ENCODE assay signal across 16 mouse cellular contexts in the genomic region with DNA sequence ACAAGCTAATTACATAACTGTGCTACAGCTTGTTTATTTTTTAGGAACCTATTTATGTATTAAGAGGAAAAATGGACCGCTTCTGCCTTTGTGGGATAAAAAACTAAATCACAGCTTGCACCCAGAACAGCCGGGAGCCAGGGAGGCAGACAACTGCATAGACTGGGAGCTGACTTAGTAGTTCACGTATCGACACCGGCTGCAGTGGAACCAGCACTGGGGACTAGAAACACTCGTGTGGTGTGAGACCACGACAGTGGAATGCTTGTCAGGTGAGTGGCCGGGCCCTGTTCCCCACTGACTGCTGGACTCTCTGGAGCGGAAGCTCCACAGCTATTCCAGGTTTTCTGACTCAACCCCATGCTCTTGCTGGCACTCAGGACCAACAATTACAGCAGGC. TPM values are rescaled to one million over a fixed set of nuclear protein-coding genes. Genes with fewer than 3 reads are reported as not detected.
DNase-seq lines count a peak whose midpoint lies in the region; ATAC-seq lines count a peak whose summit lies in the region.
"Had no signal": no experiment of that assay in that cellular context is flagged by ENCODE, and none has a peak within 500 bp of the region (broad histone marks: within the 10 kb centered on the region; RNA-seq: fewer than 3 reads in every experiment).

No protein-coding gene starts in this region.

- ATAC-seq in forebrain, embryonic 12.5 days (ENCODE audit: low FRiP score) = peak; percentile 41; the same call in 1 of the 2 replicates
- peak; percentile 31; the same call in 1 of the 2 replicates for ATAC-seq in midbrain, embryonic 11.5 days (ENCODE audit: low FRiP score)
- no peak for ATAC-seq in midbrain, embryonic 16.5 days
- 0 out of 2 replicates have a peak, but pooled peaks have one; percentile 28 for ATAC-seq in forebrain, embryonic 16.5 days

- no peaks in the 10 kb centered on the region for H3K27me3 ChIP-seq in forebrain, embryonic 12.5 days
- H3K27me3 ChIP-seq in forebrain, embryonic 10.5 days (ENCODE audit: poor library complexity, severe bottlenecking) = no peaks in the 10 kb centered on the region
- no peaks in the 10 kb centered on the region for H3K27me3 ChIP-seq in midbrain, embryonic 11.5 days (ENCODE audit: control insufficient read depth, insufficient read depth, low read length)
- no peaks in the 10 kb centered on the region for H3K27me3 ChIP-seq in midbrain, embryonic 16.5 days (ENCODE audit: control insufficient read depth, insufficient read depth, low read depth, low read length)
- no peaks in the 10 kb centered on the region for H3K27me3 ChIP-seq in forebrain, embryonic 16.5 days (replicated peaks; ENCODE audit: control insufficient read depth, insufficient read depth, low read length)
- H3K27me3 ChIP-seq: CH12.LX; heart, embryonic 12.5 days; kidney, embryonic 15.5 days; limb, embryonic 13.5 days; stomach, embryonic 15.5 days had no signal

- intact Hi-C loops in left cerebral cortex, postnatal 10 days (cut with DNase I) = loop anchor here (2.0 to 5.0 kb wide), 2 partner anchors 1039 to 1175 kb away; no protein-coding TSS in a partner anchor

- DNase-seq in forebrain, embryonic 10.5 days (ENCODE audit: extremely low spot score, low spot score) = no peak
- peak; percentile 84 for DNase-seq in midbrain, embryonic 11.5 days (ENCODE audit: low spot score, missing footprints)
- peak; percentile 48 for DNase-seq in Muller cell, postnatal 12 days (ENCODE audit: inconsistent ontology term)
- no peak for DNase-seq in left cerebral cortex, postnatal 10 days (ENCODE audit: extremely low spot score in 1 of 2, low spot score in 2 of 2)

- no peak overlapping the region for H3K4me3 ChIP-seq in forebrain, embryonic 12.5 days (replicated peaks)
- H3K4me3 ChIP-seq in forebrain, embryonic 10.5 days = no peak overlapping the region
- H3K4me3 ChIP-seq in midbrain, embryonic 11.5 days (ENCODE audit: low read depth, low read length) = no peak overlapping the region
- no peak overlapping the region for H3K4me3 ChIP-seq in midbrain, embryonic 16.5 days (ENCODE audit: low read depth, low read length)
- H3K4me3 ChIP-seq in forebrain, embryonic 16.5 days (replicated peaks; ENCODE audit: low read length) = no peak overlapping the region
- H3K4me3 ChIP-seq: heart, embryonic 12.5 days; kidney, embryonic 15.5 days; limb, embryonic 13.5 days; stomach, embryonic 15.5 days had no signal

- no peak overlapping the region for H3K9ac ChIP-seq in forebrain, embryonic 12.5 days
- H3K9ac ChIP-seq in midbrain, embryonic 11.5 days (ENCODE audit: low read length) = no peak overlapping the region
- H3K9ac ChIP-seq in midbrain, embryonic 16.5 days (ENCODE audit: low read depth, low read length) = no peak overlapping the region
- H3K9ac ChIP-seq in forebrain, embryonic 16.5 days (replicated peaks; ENCODE audit: low read depth, low read length) = no peak overlapping the region
- H3K9ac ChIP-seq: heart, embryonic 12.5 days; kidney, embryonic 15.5 days; limb, embryonic 13.5 days; liver, embryonic 14.5 days; lung, embryonic 14.5 days; stomach, embryonic 15.5 days had no signal

- peaks cover 11% of the 10 kb centered on the region for H3K36me3 ChIP-seq in forebrain, embryonic 12.5 days (replicated peaks)
- peaks cover 41% of the 10 kb centered on the region for H3K36me3 ChIP-seq in forebrain, embryonic 10.5 days (replicated peaks)
- no peaks in the 10 kb centered on the region; the same call in 1 of the 2 replicates for H3K36me3 ChIP-seq in midbrain, embryonic 11.5 days (ENCODE audit: control insufficient read depth, insufficient read depth, low read length)
- 0 out of 2 replicates have a peak, but pooled peaks cover 2% of the 10 kb centered on the region for H3K36me3 ChIP-seq in midbrain, embryonic 16.5 days (ENCODE audit: control insufficient read depth, insufficient read depth, low read length)
- peaks cover 5% of the 10 kb centered on the region; the same call in 1 of the 2 replicates for H3K36me3 ChIP-seq in forebrain, embryonic 16.5 days (ENCODE audit: control insufficient read depth, insufficient read depth)
- H3K36me3 ChIP-seq: stomach, embryonic 15.5 days had no signal

- H3K4me1 ChIP-seq in forebrain, embryonic 12.5 days = no peaks in the 10 kb centered on the region
- no peaks in the 10 kb centered on the region for H3K4me1 ChIP-seq in forebrain, embryonic 10.5 days
- no peaks in the 10 kb centered on the region for H3K4me1 ChIP-seq in midbrain, embryonic 11.5 days (ENCODE audit: control insufficient read depth, insufficient read depth, low read length)
- H3K4me1 ChIP-seq in midbrain, embryonic 16.5 days (ENCODE audit: control insufficient read depth, insufficient read depth, low read length) = peaks cover 2% of the 10 kb centered on the region; the same call in 1 of the 2 replicates
- no peaks in the 10 kb centered on the region for H3K4me1 ChIP-seq in forebrain, embryonic 16.5 days (replicated peaks; ENCODE audit: control insufficient read depth, insufficient read depth, low read length)
- H3K4me1 ChIP-seq: stomach, embryonic 15.5 days had no signal

- no peak overlapping the region for H3K27ac ChIP-seq in forebrain, embryonic 12.5 days
- H3K27ac ChIP-seq in forebrain, embryonic 10.5 days = no peak overlapping the region
- no peak overlapping the region for H3K27ac ChIP-seq in midbrain, embryonic 11.5 days (ENCODE audit: low read depth, low read length)
- H3K27ac ChIP-seq in midbrain, embryonic 16.5 days (ENCODE audit: low read length) = no peak overlapping the region
- no peak overlapping the region for H3K27ac ChIP-seq in forebrain, embryonic 16.5 days (ENCODE audit: low read length)
- H3K27ac ChIP-seq: hindbrain, postnatal 0 days; kidney, embryonic 15.5 days; limb, embryonic 13.5 days; liver, embryonic 14.5 days; stomach, embryonic 15.5 days had no signal

- no peaks in the 10 kb centered on the region for H3K9me3 ChIP-seq in forebrain, embryonic 12.5 days
- H3K9me3 ChIP-seq in forebrain, embryonic 10.5 days = no peaks in the 10 kb centered on the region
- H3K9me3 ChIP-seq in midbrain, embryonic 11.5 days (ENCODE audit: control insufficient read depth, low read length) = no peaks in the 10 kb centered on the region
- H3K9me3 ChIP-seq in midbrain, embryonic 16.5 days (replicated peaks; ENCODE audit: control insufficient read depth, low read length, poor library complexity, severe bottlenecking) = no peaks in the 10 kb centered on the region
- H3K9me3 ChIP-seq in forebrain, embryonic 16.5 days (ENCODE audit: control insufficient read depth, low read length) = no peaks in the 10 kb centered on the region
- H3K9me3 ChIP-seq: G1E; heart, embryonic 12.5 days; kidney, embryonic 15.5 days; limb, embryonic 13.5 days; stomach, embryonic 15.5 days had no signal

- no peak overlapping the region for H3K4me2 ChIP-seq in forebrain, embryonic 12.5 days
- no peak overlapping the region for H3K4me2 ChIP-seq in midbrain, embryonic 11.5 days
- no peak overlapping the region for H3K4me2 ChIP-seq in midbrain, embryonic 16.5 days (ENCODE audit: low read length)
- H3K4me2 ChIP-seq in forebrain, embryonic 16.5 days (ENCODE audit: low read length) = no peak overlapping the region
- H3K4me2 ChIP-seq: heart, embryonic 12.5 days; kidney, embryonic 15.5 days; lung, embryonic 14.5 days; stomach, embryonic 15.5 days had no signal

- 84% methylated on average over 9 of the region's 9 CpGs for WGBS in forebrain, embryonic 12.5 days
- 83% methylated on average over 9 of the region's 9 CpGs for WGBS in forebrain, embryonic 10.5 days
- WGBS in midbrain, embryonic 11.5 days = 83% methylated on average over 9 of the region's 9 CpGs
- 89% methylated on average over 9 of the region's 9 CpGs for WGBS in midbrain, embryonic 16.5 days
- WGBS in forebrain, embryonic 16.5 days = 85% methylated on average over 9 of the region's 9 CpGs

RNA-seq across cellular contexts. Expression of a gene that starts 16.5 kb away (rescaled TPM):
- 20.5 and 23.0 TPM in 2 replicates for polyA plus RNA-seq in forebrain, embryonic 12.5 days (2016; fragmentation: Nextera tagmentation; extraction: Ambion mirVana)
- 10.6 and 13.1 TPM in 2 replicates for polyA plus RNA-seq in forebrain, embryonic 10.5 days (2016; fragmentation: Nextera tagmentation; extraction: Ambion mirVana)
- 11.9 and 12.3 TPM in 2 replicates for polyA plus RNA-seq in midbrain, embryonic 11.5 days (2014; fragmentation: Nextera tagmentation; extraction: Ambion mirVana)
- 14.8 and 20.1 TPM in 2 replicates for polyA plus RNA-seq in midbrain, embryonic 16.5 days (2015; fragmentation: Nextera tagmentation; extraction: Ambion mirVana)
- polyA plus RNA-seq in forebrain, embryonic 16.5 days (2015; fragmentation: Nextera tagmentation; extraction: Ambion mirVana) = 21.4 and 22.0 TPM in 2 replicates
- 10 to 100 TPM; 10.5 to 13.7 TPM for total RNA-seq in left cerebral cortex, postnatal 10 days (2021)

RNA-seq across cellular contexts. Expression of a gene that starts 26.9 kb away (rescaled TPM):
- polyA plus RNA-seq in forebrain, embryonic 12.5 days (2016; fragmentation: Nextera tagmentation; extraction: Ambion mirVana) = 52.7 and 58.8 TPM in 2 replicates
- 101 and 104 TPM in 2 replicates for polyA plus RNA-seq in forebrain, embryonic 10.5 days (2016; fragmentation: Nextera tagmentation; extraction: Ambion mirVana)
- 65.7 and 68.5 TPM in 2 replicates for polyA plus RNA-seq in midbrain, embryonic 11.5 days (2014; fragmentation: Nextera tagmentation; extraction: Ambion mirVana)
- 28.2 and 32.0 TPM in 2 replicates for polyA plus RNA-seq in midbrain, embryonic 16.5 days (2015; fragmentation: Nextera tagmentation; extraction: Ambion mirVana)
- polyA plus RNA-seq in forebrain, embryonic 16.5 days (2015; fragmentation: Nextera tagmentation; extraction: Ambion mirVana) = 37.1 and 39.6 TPM in 2 replicates
- total RNA-seq in left cerebral cortex, postnatal 10 days (2021) = 10 to 100 TPM; 14.6 to 17.1 TPM

Comparison
In these comparisons a context has a peak if more than half of its experiments do, and no peak if none do; other contexts are left out.
1. DNase-seq: peak in midbrain, embryonic 11.5 days (single experiment) and Muller cell, postnatal 12 days (single experiment); none in forebrain, embryonic 10.5 days (single experiment) and left cerebral cortex, postnatal 10 days (0 of 2).